Comparison of ENCODE assay signal across 1 mouse cellular context in genomic region chr2:163631715-163632114, GRCm38 (mm10).
TF ChIP-seq lines count a peak whose summit lies in the region.

No protein-coding gene starts in this region.

TF ChIP-seq in MEL, 35 proteins besides CTCF, POLR2A, EP300 and RAD21:
- no peak for TF ChIP-seq HCFC1 (IDR thresholded peaks at IDR 0.05; ENCODE audit: low read depth, low read length)
- peak; percentile 2; the same call in 1 of the 2 replicates for TF ChIP-seq SMC3 (IDR thresholded peaks at IDR 0.05; ENCODE audit: low read depth, low read length)
